ENCODE assay signal across 8 mouse cellular contexts in the genomic region with DNA sequence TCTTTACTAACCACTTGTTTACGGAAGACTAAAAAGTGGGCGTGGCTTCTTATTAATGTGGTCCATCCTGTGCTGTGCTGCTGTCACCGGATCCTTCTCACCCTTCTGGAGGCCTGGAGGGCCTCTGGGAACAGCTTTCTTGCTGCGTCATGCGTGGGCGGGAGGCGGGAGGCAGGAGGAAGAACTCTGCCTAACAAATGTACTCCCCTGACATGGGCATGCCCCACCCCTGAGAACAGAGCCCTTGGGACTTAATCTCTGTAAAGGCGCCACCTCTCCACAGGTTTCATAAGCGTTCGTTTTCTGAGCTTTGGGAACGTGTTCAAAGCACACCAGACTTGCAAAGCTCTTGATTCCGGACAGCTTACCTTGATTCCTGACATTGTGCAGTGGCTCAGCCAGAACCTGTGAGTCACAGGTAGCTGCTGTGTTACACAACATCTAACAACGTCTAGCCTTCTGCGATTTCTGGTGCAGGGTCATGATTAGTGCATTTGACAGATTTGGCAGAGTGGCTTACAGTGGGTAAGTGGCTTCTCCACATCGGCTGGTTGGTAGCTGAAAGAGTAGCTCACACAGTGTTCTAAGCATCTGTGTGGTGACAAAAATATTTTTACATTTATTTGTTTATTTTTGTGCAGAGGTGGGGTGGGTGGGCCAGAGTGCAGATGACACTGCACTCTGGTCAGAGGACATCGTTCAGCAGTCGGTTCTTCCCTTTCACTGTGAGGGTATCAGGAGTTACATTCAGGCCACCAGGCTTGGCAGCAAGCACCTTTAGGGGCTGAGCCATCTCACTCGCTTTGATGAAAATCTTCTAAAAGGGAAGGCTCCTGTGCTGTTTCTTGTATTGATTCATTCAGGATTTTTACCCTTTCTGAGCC. TPM values are rescaled to one million over a fixed set of nuclear protein-coding genes. Genes with fewer than 3 reads are reported as not detected.
DNase-seq lines count a peak whose midpoint lies in the region; ATAC-seq and TF ChIP-seq lines count a peak whose summit lies in the region.

No protein-coding gene starts in this region.

- WGBS in liver, adult 2 months, result 16% methylated on average over 18 of the region's 18 CpGs
- 48% methylated on average over 18 of the region's 18 CpGs for WGBS in liver, embryonic 11.5 days
- WGBS in stomach, embryonic 14.5 days, result 36% methylated on average over 18 of the region's 18 CpGs
- WGBS in thymus, adult 2 months, result 46% methylated on average over 18 of the region's 18 CpGs
- 76% methylated on average over 18 of the region's 18 CpGs for WGBS in neural tube, embryonic 15.5 days

- H3K27me3 ChIP-seq in liver, adult 2 months (ENCODE audit: control insufficient read depth, insufficient read depth, low read length), result no peaks in the 10 kb centered on the region
- H3K27me3 ChIP-seq in liver, embryonic 11.5 days (replicated peaks; ENCODE audit: control insufficient read depth, insufficient read depth, low read length), result no peaks in the 10 kb centered on the region
- no peaks in the 10 kb centered on the region for H3K27me3 ChIP-seq in stomach, embryonic 14.5 days (ENCODE audit: control insufficient read depth, insufficient read depth, low read length)
- no peaks in the 10 kb centered on the region for H3K27me3 ChIP-seq in thymus, adult 2 months (ENCODE audit: control insufficient read depth, insufficient read depth, low read length)
- H3K27me3 ChIP-seq in neural tube, embryonic 15.5 days (replicated peaks), result no peaks in the 10 kb centered on the region

- H3K4me2 ChIP-seq in liver, embryonic 11.5 days, result no peak overlapping the region
- H3K4me2 ChIP-seq in stomach, embryonic 14.5 days (replicated peaks; ENCODE audit: low read depth, low read length), result no peak overlapping the region
- H3K4me2 ChIP-seq in neural tube, embryonic 15.5 days, result no peak overlapping the region

- ATAC-seq in liver, embryonic 11.5 days (replicated peaks; ENCODE audit: low FRiP score), result no peak
- peak; percentile 69; the same call in 1 of the 2 replicates for ATAC-seq in stomach, embryonic 14.5 days (ENCODE audit: insufficient number of reproducible peaks, insufficient read depth, low FRiP score, low read depth)
- no peak for ATAC-seq in neural tube, embryonic 15.5 days (ENCODE audit: low FRiP score)

- peak overlapping the region; percentile 41 for H3K4me3 ChIP-seq in liver, adult 2 months (ENCODE audit: insufficient read depth, low read depth, low read length)
- no peak overlapping the region for H3K4me3 ChIP-seq in liver, embryonic 11.5 days (ENCODE audit: low read depth, low read length)
- no peak overlapping the region for H3K4me3 ChIP-seq in stomach, embryonic 14.5 days (ENCODE audit: low read depth, low read length)
- no peak overlapping the region for H3K4me3 ChIP-seq in thymus, adult 2 months (ENCODE audit: control insufficient read depth, insufficient read depth, low read length)
- H3K4me3 ChIP-seq in neural tube, embryonic 15.5 days (replicated peaks), result no peak overlapping the region

- no peak for TF ChIP-seq CTCF in liver, adult 2 months (IDR thresholded peaks at IDR 0.05; ENCODE audit: low read depth, low read length)
- no peak for TF ChIP-seq CTCF in thymus, adult 2 months (IDR thresholded peaks at IDR 0.05; ENCODE audit: borderline replicate concordance, control insufficient read depth, extremely low read depth, insufficient read depth, low read length, poor library complexity)

- peaks cover 5% of the 10 kb centered on the region for H3K4me1 ChIP-seq in liver, adult 2 months (ENCODE audit: control insufficient read depth, insufficient read depth, low read length)
- no peaks in the 10 kb centered on the region for H3K4me1 ChIP-seq in liver, embryonic 11.5 days (replicated peaks; ENCODE audit: control insufficient read depth, insufficient read depth, low read length)
- no peaks in the 10 kb centered on the region for H3K4me1 ChIP-seq in stomach, embryonic 14.5 days (ENCODE audit: control insufficient read depth, insufficient read depth, low read length)
- no peaks in the 10 kb centered on the region for H3K4me1 ChIP-seq in thymus, adult 2 months (replicated peaks; ENCODE audit: control insufficient read depth, insufficient read depth, low read length)
- no peaks in the 10 kb centered on the region for H3K4me1 ChIP-seq in neural tube, embryonic 15.5 days

- peak overlapping the region; percentile 92 for H3K27ac ChIP-seq in liver, adult 2 months (replicated peaks; ENCODE audit: insufficient read depth, low read depth, low read length)
- H3K27ac ChIP-seq in liver, embryonic 11.5 days (ENCODE audit: low read depth, low read length), result no peak overlapping the region
- H3K27ac ChIP-seq in stomach, embryonic 14.5 days (ENCODE audit: low read length), result no peak overlapping the region
- no peak overlapping the region for H3K27ac ChIP-seq in thymus, adult 2 months (ENCODE audit: control insufficient read depth, insufficient read depth, low read length)
- H3K27ac ChIP-seq in neural tube, embryonic 15.5 days (replicated peaks), result no peak overlapping the region

- H3K9ac ChIP-seq in liver, adult 2 months (ENCODE audit: low read depth, low read length), result peak overlapping the region; percentile 59
- H3K9ac ChIP-seq in liver, embryonic 11.5 days (ENCODE audit: low read depth, low read length), result no peak overlapping the region
- H3K9ac ChIP-seq in stomach, embryonic 14.5 days (replicated peaks; ENCODE audit: low read depth, low read length), result no peak overlapping the region
- H3K9ac ChIP-seq in neural tube, embryonic 15.5 days (replicated peaks), result no peak overlapping the region

- peak; percentile 99 for DNase-seq in liver, adult 2 months (ENCODE audit: extremely low read depth, low read depth, low spot score)
- DNase-seq in liver, embryonic 11.5 days (ENCODE audit: low spot score), result no peak
- DNase-seq in c-Kit-positive CD71-positive TER-119-positive erythroid progenitor cells, embryonic 14.5 days (ENCODE audit: low spot score), result peak; percentile 0
- peak; percentile 24 for DNase-seq in kidney, postnatal 10 days
- no peak for DNase-seq in thymus, adult 2 months
- no peak for DNase-seq in cerebellum, postnatal 4 days (ENCODE audit: low spot score in 2 of 2)

- H3K36me3 ChIP-seq in liver, adult 2 months (ENCODE audit: control insufficient read depth, insufficient read depth, low read length), result no peaks in the 10 kb centered on the region
- no peaks in the 10 kb centered on the region for H3K36me3 ChIP-seq in liver, embryonic 11.5 days (ENCODE audit: control insufficient read depth, insufficient read depth, low read length)
- no peaks in the 10 kb centered on the region for H3K36me3 ChIP-seq in stomach, embryonic 14.5 days (ENCODE audit: control insufficient read depth, insufficient read depth, low read length)
- H3K36me3 ChIP-seq in thymus, adult 2 months (ENCODE audit: control insufficient read depth, insufficient read depth, low read length), result no peaks in the 10 kb centered on the region
- H3K36me3 ChIP-seq in neural tube, embryonic 15.5 days, result no peaks in the 10 kb centered on the region

- no peaks in the 10 kb centered on the region for H3K9me3 ChIP-seq in liver, embryonic 11.5 days (ENCODE audit: control insufficient read depth, low read length)
- H3K9me3 ChIP-seq in stomach, embryonic 14.5 days (ENCODE audit: control insufficient read depth, low read depth, low read length), result no peaks in the 10 kb centered on the region
- no peaks in the 10 kb centered on the region for H3K9me3 ChIP-seq in neural tube, embryonic 15.5 days (replicated peaks)

- 0 out of 2 replicates have a peak, but pooled peaks have one; percentile 13 for TF ChIP-seq POLR2A in liver, adult 2 months (IDR thresholded peaks at IDR 0.05; ENCODE audit: extremely low read depth, insufficient read depth, low read length)
- TF ChIP-seq POLR2A in thymus, adult 2 months (IDR thresholded peaks at IDR 0.05; ENCODE audit: control insufficient read depth, extremely low read depth, insufficient read depth, low read length, poor library complexity), result no peak

- no peaks in the 10 kb centered on the region for H3K79me2 ChIP-seq in liver, adult 2 months (ENCODE audit: control insufficient read depth, insufficient read depth, low read length)

RNA-seq across cellular contexts. Expression of gene Fetub, which starts 2.1 kb away (rescaled TPM):
- 107 and 165 TPM in 2 replicates for total RNA-seq in liver, adult 2 months (2014; rRNA removed)
- 414 and 419 TPM in 2 replicates for polyA plus RNA-seq in liver, adult 2 months (2012; rRNA removed)
- 0.22 and 0.69 TPM in 2 replicates for polyA plus RNA-seq in liver, embryonic 11.5 days (2014; fragmentation: Nextera tagmentation; extraction: Ambion mirVana)
- polyA plus RNA-seq in stomach, embryonic 14.5 days (2014; fragmentation: Nextera tagmentation; extraction: Ambion mirVana), result 0.16 and 0.48 TPM in 2 replicates
- polyA plus RNA-seq in thymus, adult 2 months (2012; rRNA removed), result 1.2 and 1.6 TPM in 2 replicates
- polyA plus RNA-seq in neural tube, embryonic 15.5 days (2015; fragmentation: Nextera tagmentation; extraction: Ambion mirVana), result not detected in 2 replicates

RNA-seq across cellular contexts. Expression of gene Ahsg, which starts 29.1 kb away (rescaled TPM):
- 10,308 and 11,624 TPM in 2 replicates for total RNA-seq in liver, adult 2 months (2014; rRNA removed)
- polyA plus RNA-seq in liver, adult 2 months (2012; rRNA removed), result 17,109 and 17,601 TPM in 2 replicates
- 79.0 and 82.8 TPM in 2 replicates for polyA plus RNA-seq in liver, embryonic 11.5 days (2014; fragmentation: Nextera tagmentation; extraction: Ambion mirVana)
- polyA plus RNA-seq in stomach, embryonic 14.5 days (2014; fragmentation: Nextera tagmentation; extraction: Ambion mirVana), result 0.21 and 1.3 TPM in 2 replicates
- 1.8 and 30.1 TPM in 2 replicates for polyA plus RNA-seq in thymus, adult 2 months (2012; rRNA removed)
- 0.87 and 2.5 TPM in 2 replicates for polyA plus RNA-seq in neural tube, embryonic 15.5 days (2015; fragmentation: Nextera tagmentation; extraction: Ambion mirVana)

RNA-seq across cellular contexts. Expression of gene Hrg, which starts 30.7 kb away (rescaled TPM):
- total RNA-seq in liver, adult 2 months (2014; rRNA removed), result 574 and 911 TPM in 2 replicates
- 312 and 372 TPM in 2 replicates for polyA plus RNA-seq in liver, adult 2 months (2012; rRNA removed)
- polyA plus RNA-seq in liver, embryonic 11.5 days (2014; fragmentation: Nextera tagmentation; extraction: Ambion mirVana), result 0.22 TPM in 1 of 2 replicates, not detected in the other
- polyA plus RNA-seq in stomach, embryonic 14.5 days (2014; fragmentation: Nextera tagmentation; extraction: Ambion mirVana), result not detected in 2 replicates
- polyA plus RNA-seq in thymus, adult 2 months (2012; rRNA removed), result 0.60 TPM in 1 of 2 replicates, not detected in the other
- polyA plus RNA-seq in neural tube, embryonic 15.5 days (2015; fragmentation: Nextera tagmentation; extraction: Ambion mirVana), result 0.10 and 0.14 TPM in 2 replicates

Comparison
In these comparisons a context has a peak if more than half of its experiments do, and no peak if none do; other contexts are left out.
1. DNase-seq: peak in liver, adult 2 months (single experiment), c-Kit-positive CD71-positive TER-119-positive erythroid progenitor cells, embryonic 14.5 days (single experiment) and kidney, postnatal 10 days (single experiment); none in liver, embryonic 11.5 days (single experiment), thymus, adult 2 months (single experiment) and cerebellum, postnatal 4 days (0 of 2).
2. RNA of gene Fetub, which starts 2.1 kb away (polyA plus RNA-seq): 414 to 419 TPM in liver, adult 2 months; 1.2 to 1.6 TPM in thymus, adult 2 months, 0.22 to 0.69 TPM in liver, embryonic 11.5 days, 0.16 to 0.48 TPM in stomach, embryonic 14.5 days and not detected in neural tube, embryonic 15.5 days; every median in the first group is over 100 times any median in the second.
3. RNA of gene Ahsg, which starts 29.1 kb away (polyA plus RNA-seq): 17,109 to 17,601 TPM in liver, adult 2 months; 79.0 to 82.8 TPM in liver, embryonic 11.5 days, 1.8 to 30.1 TPM in thymus, adult 2 months, 0.21 to 1.3 TPM in stomach, embryonic 14.5 days and 0.87 to 2.5 TPM in neural tube, embryonic 15.5 days; every median in the first group is over 100 times any median in the second.
4. RNA of gene Hrg, which starts 30.7 kb away (polyA plus RNA-seq): 312 to 372 TPM in liver, adult 2 months; 0.22 TPM in liver, embryonic 11.5 days, 0.10 to 0.14 TPM in neural tube, embryonic 15.5 days, not detected in stomach, embryonic 14.5 days and 0.60 TPM in thymus, adult 2 months; every median in the first group is over 100 times any median in the second.